Mouse (Mus musculus) G1E (cell line): ENCODE results near the gene Lrrc30. TPM values are rescaled to one million over a fixed set of nuclear protein-coding genes. Genes with fewer than 3 reads are reported as not detected.

ENCODE experiments used
- ATAC-seq: 2 replicates; pipeline ENCODE4 v1.8.0; 2016; ENCODE audit warnings: mild to moderate bottlenecking; ENCODE audit not compliant: insufficient number of reproducible peaks, poor library complexity, low FRiP score, severe bottlenecking; ENCODE audit errors: extremely low read depth
- DNase-seq: peaks from one replicate; pipeline ENCODE4 v3.0.0; 2012; ENCODE audit warnings: low spot score
- H3K27me3 ChIP-seq: 2 replicates; pipeline ENCODE4 v1.6.1; 2012; ENCODE audit warnings: mild to moderate bottlenecking, low read length, inconsistent platforms; ENCODE audit not compliant: insufficient read depth
- H3K36me3 ChIP-seq: replicated peaks from 2 replicates; pipeline ENCODE3; 2012; ENCODE audit warnings: mild to moderate bottlenecking, inconsistent platforms
- H3K4me1 ChIP-seq: 2 replicates; pipeline ENCODE4 v1.6.1; 2012; ENCODE audit warnings: low read depth, low read length, inconsistent platforms, mixed read lengths; ENCODE audit not compliant: insufficient read depth
- H3K4me3 ChIP-seq: 2 replicates; pipeline ENCODE4 v1.5.1; 2012; ENCODE audit warnings: low read depth, mild to moderate bottlenecking, inconsistent platforms, low read length, moderate library complexity, mixed read lengths
- H3K9me3 ChIP-seq: replicated peaks from 2 replicates; pipeline ENCODE4 v1.6.1; 2012; ENCODE audit warnings: inconsistent platforms
- CTCF ChIP-seq: IDR thresholded peaks from 2 replicates; pipeline ENCODE4 v1.5.1; 2012; ENCODE audit warnings: low read depth, low read length, inconsistent platforms, mixed read lengths
- GATA1 ChIP-seq: IDR thresholded peaks from 2 replicates; pipeline ENCODE4 v1.6.1; 2012; ENCODE audit warnings: borderline replicate concordance, low read length, inconsistent platforms, mixed read lengths
- GATA2 ChIP-seq: IDR thresholded peaks from 2 replicates; pipeline ENCODE4 v1.6.1; 2012; ENCODE audit warnings: low read depth, low read length, inconsistent platforms, borderline replicate concordance
- POLR2AphosphoS5 ChIP-seq: IDR thresholded peaks from 2 replicates; pipeline ENCODE4 v1.6.1; 2012; ENCODE audit warnings: low read depth, low read length, inconsistent platforms; ENCODE audit not compliant: insufficient replicate concordance
- TAL1 ChIP-seq: conservative IDR thresholded peaks from 2 replicates; pipeline ENCODE4 v1.6.1; 2012; ENCODE audit warnings: low read depth, low read length, inconsistent platforms, mixed read lengths
- polyA plus RNA-seq: library from polyadenylated mRNA; stranded (reverse); fragments of >175 nt; gene quantifications from 2 replicates; pipeline ENCODE4 v1.2.3, GENCODE M21; 2012
- total RNA-seq, 2 experiments: library from RNA; stranded (forward) in 1 of 2; stranded (reverse) in 1 of 2; fragments of 200-1000 nt in 1 of 2; fragments of >200 nt in 1 of 2; fragmentation: Nextera tagmentation in 1 of 2; gene quantifications; 2 replicates each; pipeline ENCODE4 v1.2.3; 2014 to 2017

Lrrc30 gene
- total and polyA plus RNA-seq, 3 experiments, result not detected

GRCm38 (mm10) chr17:67602556-67602955 lies 30.0 kb downstream of the Lrrc30 start:
- Histone ChIP-seq H3K9me3 (peaks cover 70% of the 10 kb centered on the region), H3K36me3 (no peaks in the 10 kb centered on the region), H3K4me3 (no peak overlapping the region), H3K4me1 (no peaks in the 10 kb centered on the region), H3K27me3 (no peaks in the 10 kb centered on the region)
- no peak for ATAC-seq
- no peak for TF ChIP-seq CTCF
- no peak for TF ChIP-seq POLR2AphosphoS5
- no peak for TF ChIP-seq TAL1
- no peak for TF ChIP-seq GATA2
- TF ChIP-seq GATA1, result no peak
- no peak for DNase-seq

DNA sequence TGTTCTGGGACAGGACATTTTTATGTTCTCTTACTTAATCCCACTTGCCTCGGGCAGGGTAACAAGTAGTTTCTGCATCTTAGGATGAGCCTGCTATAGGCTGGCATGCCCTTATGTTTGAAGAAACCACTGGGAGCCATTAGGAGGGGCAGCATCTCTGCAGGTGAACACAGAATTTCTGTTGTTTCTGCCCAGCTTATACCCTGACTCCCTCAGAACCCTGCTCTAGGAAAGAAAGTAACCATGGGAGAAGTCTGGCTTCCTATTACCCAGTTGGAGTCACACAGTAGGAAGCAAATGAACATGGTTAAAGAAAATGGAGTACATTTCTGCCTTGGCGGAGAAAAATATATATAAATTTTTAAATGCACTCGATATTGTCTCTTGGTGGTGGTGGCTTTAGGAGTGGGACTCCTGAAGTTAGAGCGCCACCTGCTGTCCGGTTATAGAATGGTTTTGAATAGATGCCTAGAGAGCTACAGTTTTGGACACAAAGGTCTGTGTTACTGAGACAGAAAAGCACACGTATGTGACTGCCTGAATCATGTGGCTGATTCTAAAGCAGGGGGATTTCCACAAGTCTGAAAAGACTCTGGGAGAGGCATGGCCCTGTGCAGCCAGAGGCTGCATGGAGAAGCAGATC lies 47.5 kb downstream of the Lrrc30 start:
- no peak for ATAC-seq
- Histone ChIP-seq H3K4me1 (no peaks in the 10 kb centered on the region), H3K27me3 (no peaks in the 10 kb centered on the region), H3K9me3 (peaks cover 41% of the 10 kb centered on the region), H3K36me3 (no peaks in the 10 kb centered on the region), H3K4me3 (no peak overlapping the region)
- TF ChIP-seq CTCF (no peak), POLR2AphosphoS5 (no peak), GATA2 (no peak), TAL1 (no peak), GATA1 (no peak)
- DNase-seq, result no peak

DNA sequence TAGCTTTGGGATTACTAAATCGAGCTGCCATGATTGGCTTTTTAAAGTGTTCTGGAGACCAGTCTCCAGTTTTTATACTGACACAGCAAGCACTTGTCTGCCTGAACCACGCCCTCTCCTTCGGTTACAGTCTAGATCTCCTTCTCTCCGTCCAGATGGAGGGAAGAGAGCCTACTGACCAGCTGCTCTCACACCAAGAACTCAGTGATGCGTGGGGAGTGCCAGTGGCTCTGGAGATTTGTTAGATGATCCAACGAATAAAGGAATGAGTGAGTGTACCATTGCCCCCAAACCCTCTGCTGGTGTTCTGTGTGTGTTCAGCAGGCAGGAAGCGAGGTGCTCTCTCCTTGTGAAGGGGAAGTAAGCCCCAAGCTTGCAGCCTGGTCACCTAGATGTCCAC lies 48.0 kb downstream of the Lrrc30 start:
- ATAC-seq (no peak), DNase-seq (no peak)
- Histone ChIP-seq H3K36me3 (no peaks in the 10 kb centered on the region), H3K27me3 (no peaks in the 10 kb centered on the region), H3K4me1 (no peaks in the 10 kb centered on the region), H3K9me3 (peaks cover 37% of the 10 kb centered on the region), H3K4me3 (no peak overlapping the region)
- no peak for TF ChIP-seq GATA2
- no peak for TF ChIP-seq CTCF

DNA sequence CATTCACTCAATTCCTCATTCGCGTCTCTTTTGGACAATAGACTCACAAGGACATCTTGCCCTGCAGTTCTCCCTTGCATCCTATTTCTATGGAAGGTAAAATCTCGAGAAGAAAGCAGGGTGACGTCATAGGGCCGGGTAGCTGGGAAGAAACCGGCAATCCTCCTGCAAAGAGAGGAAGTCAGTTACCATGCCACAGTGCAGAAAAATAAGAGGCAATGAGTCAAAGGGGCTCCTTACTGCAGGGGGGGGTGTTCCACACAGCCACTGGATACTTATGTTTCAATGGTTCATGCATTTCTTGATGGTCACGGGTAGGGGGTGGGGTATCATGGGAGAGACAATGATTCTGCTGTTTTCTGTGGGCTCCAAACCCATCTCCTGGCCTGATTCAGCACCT lies 49.1 kb downstream of the Lrrc30 start:
- Histone ChIP-seq H3K27me3 (no peaks in the 10 kb centered on the region), H3K36me3 (no peaks in the 10 kb centered on the region), H3K9me3 (peaks cover 32% of the 10 kb centered on the region), H3K4me3 (no peak overlapping the region), H3K4me1 (no peaks in the 10 kb centered on the region)
- ATAC-seq, result no peak
- no peak for DNase-seq
- no peak for TF ChIP-seq CTCF

DNA sequence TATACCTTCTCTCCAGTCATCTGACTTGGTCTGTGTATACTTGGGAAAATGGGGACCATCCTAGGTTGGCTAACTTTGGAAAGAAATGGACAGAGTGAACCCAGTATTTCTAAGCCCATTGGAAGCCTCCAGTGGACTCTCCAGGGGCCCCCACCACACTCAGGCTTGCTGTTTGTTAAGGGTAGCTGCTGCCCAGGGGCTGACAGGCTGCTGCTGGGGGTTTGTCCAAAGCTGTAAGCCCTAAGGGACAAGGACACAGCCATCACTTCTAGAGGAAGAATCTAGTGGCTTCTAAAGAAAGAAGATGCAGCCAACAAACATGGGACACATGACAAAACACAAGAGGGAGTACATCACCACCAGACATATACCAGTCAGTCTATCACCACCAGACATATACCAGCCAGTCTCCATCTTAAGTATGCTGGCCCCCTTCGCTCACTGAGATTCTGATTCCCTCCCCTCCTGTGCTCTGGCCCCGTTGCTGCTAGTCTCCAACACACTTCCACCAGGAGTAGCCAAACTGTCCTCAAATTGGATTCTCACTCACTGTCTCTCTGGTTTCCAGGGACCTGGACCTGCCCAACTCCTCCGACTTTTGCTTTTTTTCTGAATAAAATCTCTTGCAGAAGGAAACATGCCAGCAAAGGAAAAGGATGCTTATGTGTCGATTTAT lies 49.7 kb downstream of the Lrrc30 start:
- Histone ChIP-seq H3K27me3 (no peaks in the 10 kb centered on the region), H3K4me3 (no peak overlapping the region), H3K36me3 (no peaks in the 10 kb centered on the region), H3K9me3 (peaks cover 34% of the 10 kb centered on the region), H3K4me1 (no peaks in the 10 kb centered on the region)
- no peak for ATAC-seq
- no peak for TF ChIP-seq GATA2
- DNase-seq, result no peak

- no peak overlapping the region for H3K4me3 ChIP-seq
- no peak for ATAC-seq
- TF ChIP-seq GATA1 (no peak), GATA2 (no peak), TAL1 (no peak), CTCF (no peak), POLR2AphosphoS5 (no peak)
Measured at GRCm38 (mm10) chr17:67581839-67582238, 50.7 kb downstream of the Lrrc30 start.

More at GRCm38 (mm10) chr17:67581839-67582238, 50.7 kb downstream of the Lrrc30 start:
- no peak for DNase-seq
- Histone ChIP-seq H3K9me3 (peaks cover 36% of the 10 kb centered on the region), H3K36me3 (no peaks in the 10 kb centered on the region), H3K27me3 (no peaks in the 10 kb centered on the region), H3K4me1 (no peaks in the 10 kb centered on the region)

Other genes with a start within 250 kb of the Lrrc30 start
- gene Lama1, start 64.5 kb upstream of the Lrrc30 start, total RNA-seq (2014; fragmentation: Nextera tagmentation), result not detected in 2 replicates
- under 0.01 and 0.05 TPM in 2 replicates for gene Lama1, start 64.5 kb upstream of the Lrrc30 start, total RNA-seq (2017)
- not detected in 2 replicates for gene Lama1, start 64.5 kb upstream of the Lrrc30 start, polyA plus RNA-seq